Mouse (Mus musculus): ENCODE results near the gene Ggt5.

- no peak for TF ChIP-seq CTCF (IDR thresholded peaks at IDR 0.05; ENCODE audit: control insufficient read depth, insufficient read depth, low read length)
- no peak for TF ChIP-seq POLR2A (IDR thresholded peaks at IDR 0.05; ENCODE audit: borderline replicate concordance, control insufficient read depth, low read depth, low read length)
Measured at GRCm38 (mm10) chr10:75642891-75643290, 53.8 kb downstream of the Ggt5 start.

All from bone marrow, adult 2 months (tissue).